Mouse (Mus musculus): ENCODE results near the gene Ccdc85c.

Ccdc85c gene

DNA sequence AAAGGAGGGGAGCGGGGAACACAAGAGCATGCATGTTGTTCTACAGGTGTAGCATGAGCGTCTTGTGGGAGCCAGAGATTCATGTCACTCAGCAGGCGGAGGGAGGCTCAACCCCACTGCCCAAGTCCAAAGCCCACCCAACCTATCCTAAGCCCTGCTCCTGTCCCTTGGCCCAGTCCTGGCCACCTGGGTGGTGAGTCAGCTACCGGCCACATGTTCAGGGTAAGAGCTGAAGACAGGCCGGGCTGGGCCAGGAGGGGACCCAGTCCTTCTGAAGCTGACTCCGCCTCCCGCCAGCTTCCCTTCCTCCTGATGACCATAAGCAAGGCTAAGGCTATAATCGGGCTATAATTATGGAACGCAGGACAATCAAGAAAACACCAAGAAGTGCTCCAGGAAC, 67.0 kb downstream of the Ccdc85c start:
- TF ChIP-seq GATA4 (IDR thresholded peaks at IDR 0.05; ENCODE audit: insufficient replicate concordance, low read length), result no peak

DNA sequence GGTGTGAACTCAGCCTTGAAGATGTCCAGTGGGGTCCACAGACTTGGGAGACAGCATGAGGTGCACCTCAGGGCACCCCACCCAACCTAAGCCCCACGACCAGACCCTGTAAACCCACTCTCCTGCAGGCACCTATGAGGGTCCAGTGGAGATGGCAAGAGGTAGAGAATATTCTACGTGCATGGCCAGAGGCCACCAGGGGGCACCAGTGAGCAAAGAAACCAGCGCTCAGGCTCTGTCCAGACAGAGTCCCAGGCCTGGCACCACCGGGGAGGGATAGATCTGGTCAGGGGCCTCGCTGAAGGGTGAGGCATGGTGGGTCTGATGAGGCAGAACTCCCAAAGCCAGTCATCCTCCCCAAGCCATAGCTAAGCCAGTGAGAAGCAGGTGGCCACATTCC, 68.6 kb downstream of the Ccdc85c start:
- TF ChIP-seq GATA4 (IDR thresholded peaks at IDR 0.05; ENCODE audit: insufficient replicate concordance, low read length), result no peak

DNA sequence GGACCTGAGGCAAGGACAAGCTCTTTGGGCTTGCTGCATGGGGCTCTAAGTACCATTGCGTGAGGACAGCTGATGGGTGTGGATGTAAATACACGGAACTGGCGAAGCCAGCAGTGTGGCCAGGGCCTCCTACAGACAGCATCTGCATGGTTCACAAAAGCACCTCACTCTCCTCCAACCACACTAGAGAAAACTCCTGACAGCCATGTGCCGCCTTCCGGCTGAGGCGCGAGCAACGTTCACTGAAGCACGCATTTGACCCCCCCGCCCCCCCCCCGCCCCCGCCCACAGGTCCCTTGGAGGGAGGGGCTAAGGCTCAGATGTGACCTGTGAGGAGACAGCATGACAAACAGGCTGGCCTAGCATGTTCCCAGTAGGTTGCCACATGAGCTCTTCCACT, 70.2 kb downstream of the Ccdc85c start:
- TF ChIP-seq GATA4 (IDR thresholded peaks at IDR 0.05; ENCODE audit: insufficient replicate concordance, low read length), result no peak

DNA sequence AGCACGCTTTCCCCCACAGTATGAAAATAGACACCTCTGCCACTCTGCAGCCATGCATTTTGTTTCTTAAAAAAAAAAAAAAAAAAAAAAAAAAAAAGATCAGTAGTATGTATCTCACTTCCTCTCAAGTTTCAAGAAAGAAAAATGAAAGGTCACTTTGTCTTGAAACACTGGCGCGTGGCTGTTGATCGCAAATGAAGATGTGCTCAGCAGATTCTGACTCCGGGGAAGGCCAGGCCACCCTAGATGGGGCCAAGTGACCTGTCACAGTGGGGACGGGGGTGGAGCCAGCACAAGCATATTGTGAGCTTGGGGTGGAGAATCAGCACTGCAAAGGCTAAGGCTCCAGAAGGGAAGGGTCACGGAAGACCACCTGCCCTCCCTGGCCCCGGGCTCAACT, 71.3 kb downstream of the Ccdc85c start:
- no peak for TF ChIP-seq GATA4 (IDR thresholded peaks at IDR 0.05; ENCODE audit: insufficient replicate concordance, low read length)

DNA sequence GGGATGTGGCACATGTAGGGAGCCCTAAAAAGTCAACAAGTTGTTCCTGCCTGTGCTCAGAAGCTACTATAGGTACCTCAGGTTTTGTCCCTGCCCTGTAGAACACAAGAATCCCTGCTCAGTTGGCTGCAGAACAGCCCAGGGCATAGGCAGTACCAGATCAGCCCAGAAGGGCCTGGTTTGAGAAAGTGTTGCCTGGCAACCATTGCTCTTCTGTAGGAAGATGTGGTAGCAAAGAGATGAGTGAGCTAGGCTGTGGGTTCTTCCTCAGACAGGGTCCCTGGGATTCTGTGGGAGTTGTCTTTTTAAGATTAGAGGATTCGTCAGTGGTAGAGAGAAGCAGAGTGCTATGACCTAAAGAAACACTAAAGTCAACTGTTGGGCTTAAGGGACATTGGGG, 75.1 kb downstream of the Ccdc85c start:
- TF ChIP-seq GATA4 (IDR thresholded peaks at IDR 0.05; ENCODE audit: insufficient replicate concordance, low read length), result no peak

- TF ChIP-seq GATA4 (IDR thresholded peaks at IDR 0.05; ENCODE audit: insufficient replicate concordance, low read length), result no peak
Observed at GRCm38 (mm10) chr12:108198447-108198846, 76.8 kb downstream of the Ccdc85c start.

GRCm38 (mm10) chr12:108195761-108196160, 79.5 kb downstream of the Ccdc85c start:
- TF ChIP-seq GATA4 (IDR thresholded peaks at IDR 0.05; ENCODE audit: insufficient replicate concordance, low read length), result no peak

- no peak for TF ChIP-seq GATA4 (IDR thresholded peaks at IDR 0.05; ENCODE audit: insufficient replicate concordance, low read length)
Observed at GRCm38 (mm10) chr12:108193878-108194277, 81.3 kb downstream of the Ccdc85c start.

DNA sequence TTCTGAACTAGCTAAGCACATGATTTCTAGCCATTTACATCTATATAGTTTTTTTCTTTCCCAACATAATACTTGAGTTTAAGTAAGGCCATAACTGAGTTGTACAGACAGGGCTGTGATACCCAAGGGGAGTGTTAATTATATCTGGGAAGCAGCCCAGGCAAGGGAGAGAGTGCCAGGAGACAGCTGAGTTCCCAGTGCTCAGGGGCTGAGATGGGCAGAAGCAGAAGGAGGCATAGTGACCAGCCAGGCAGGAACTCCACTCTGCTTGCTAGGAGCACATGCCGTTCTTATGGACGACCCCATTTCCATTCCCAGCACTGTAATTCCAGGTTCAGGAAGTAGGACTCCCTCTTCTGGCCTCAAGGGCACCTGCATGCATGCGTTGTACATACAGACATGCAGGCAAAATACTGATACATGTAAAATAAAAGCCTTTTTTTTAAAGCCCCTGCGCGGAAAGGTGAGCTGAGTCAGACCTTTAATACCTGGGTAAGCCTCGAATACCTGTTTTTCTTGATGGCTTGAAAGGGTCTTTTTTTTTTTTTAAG, 87.6 kb downstream of the Ccdc85c start:
- no peak for TF ChIP-seq GATA4 (IDR thresholded peaks at IDR 0.05; ENCODE audit: insufficient replicate concordance, low read length)

- TF ChIP-seq GATA4 (IDR thresholded peaks at IDR 0.05; ENCODE audit: insufficient replicate concordance, low read length), result no peak
Observed at GRCm38 (mm10) chr12:108181716-108182115, 93.5 kb downstream of the Ccdc85c start.

DNA sequence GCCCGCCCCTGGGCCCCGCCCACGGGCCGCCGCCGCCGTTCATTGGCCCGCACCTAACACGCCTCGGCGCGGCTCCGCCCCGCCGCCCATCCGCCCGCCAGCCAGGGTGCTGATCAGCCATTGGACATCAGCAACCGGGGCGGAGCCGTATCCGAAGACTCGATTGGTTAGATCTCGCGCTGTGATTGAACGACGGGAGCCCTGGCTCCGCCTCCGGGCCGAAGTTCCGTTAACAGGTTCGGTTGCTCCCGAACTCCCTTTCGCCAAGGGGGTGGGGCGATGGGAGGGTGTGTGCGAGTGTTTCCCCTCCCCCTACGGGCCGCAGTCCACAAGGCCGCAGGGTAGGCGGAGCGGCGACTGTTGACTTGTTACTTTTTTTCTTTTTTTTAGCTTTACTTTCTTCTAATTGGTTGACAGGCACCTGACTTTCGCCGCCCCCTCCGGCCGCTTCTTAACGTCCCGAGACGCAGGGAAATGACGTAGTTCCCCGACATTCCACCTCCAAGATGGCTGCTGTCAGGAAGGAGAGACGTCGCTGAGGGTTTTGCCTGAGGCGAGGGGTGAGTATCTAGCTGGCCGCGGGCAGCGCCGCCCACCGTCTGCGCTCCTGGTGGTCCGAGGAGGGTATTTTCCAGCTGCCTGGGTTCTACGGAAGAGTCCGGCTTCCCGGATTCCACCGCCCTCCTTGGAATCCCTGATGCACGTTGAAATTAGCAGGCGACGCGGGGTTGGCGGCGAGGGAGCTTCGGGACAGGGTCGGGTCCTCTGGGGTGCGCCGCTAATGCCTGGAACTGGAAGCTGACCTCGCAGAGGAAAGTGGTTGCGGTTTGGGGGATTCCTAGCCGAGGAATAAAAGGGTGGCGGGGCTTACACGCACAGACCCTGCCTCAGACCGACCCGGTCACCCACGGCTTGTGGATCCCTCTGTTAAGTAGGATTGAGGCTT, 95.6 kb downstream of the Ccdc85c start, which contains the start of gene Ccnk:
Ccnk (plus strand) TSS at position 259 of the 946 bp plus-strand sequence.
- TF ChIP-seq GATA4 (IDR thresholded peaks at IDR 0.05; ENCODE audit: insufficient replicate concordance, low read length), result peak; percentile 18; the same call in 1 of the 2 replicates

- TF ChIP-seq GATA4 (IDR thresholded peaks at IDR 0.05; ENCODE audit: insufficient replicate concordance, low read length), result no peak
Observed at GRCm38 (mm10) chr12:108179246-108179320, 96.1 kb downstream of the Ccdc85c start, which contains the start of gene Setd3. TSS of gene Setd3 (minus strand) at chr12:108179314.

GRCm38 (mm10) chr12:108178331-108179245, 96.6 kb downstream of the Ccdc85c start:
- TF ChIP-seq GATA4 (IDR thresholded peaks at IDR 0.05; ENCODE audit: insufficient replicate concordance, low read length), result no peak

DNA sequence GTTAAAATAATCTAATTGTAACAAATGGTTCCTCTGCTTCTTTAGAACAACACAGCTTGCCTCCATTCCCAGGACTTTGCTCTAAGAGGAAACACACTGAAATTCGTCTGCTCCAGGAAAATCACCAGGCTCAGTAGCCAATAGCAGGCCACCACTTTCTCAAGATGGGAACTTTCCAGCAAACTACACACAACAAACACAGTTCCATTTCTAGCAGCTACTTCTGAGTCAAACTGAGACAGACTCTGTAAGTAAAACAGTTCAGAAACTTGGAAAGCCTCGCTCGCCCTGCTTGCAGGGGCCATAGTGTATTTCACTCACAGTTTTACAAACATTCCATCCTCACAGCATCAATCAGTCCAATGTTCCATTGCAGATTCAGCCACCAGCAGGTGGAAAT, 98.9 kb downstream of the Ccdc85c start:
- no peak for TF ChIP-seq GATA4 (IDR thresholded peaks at IDR 0.05; ENCODE audit: insufficient replicate concordance, low read length)

DNA sequence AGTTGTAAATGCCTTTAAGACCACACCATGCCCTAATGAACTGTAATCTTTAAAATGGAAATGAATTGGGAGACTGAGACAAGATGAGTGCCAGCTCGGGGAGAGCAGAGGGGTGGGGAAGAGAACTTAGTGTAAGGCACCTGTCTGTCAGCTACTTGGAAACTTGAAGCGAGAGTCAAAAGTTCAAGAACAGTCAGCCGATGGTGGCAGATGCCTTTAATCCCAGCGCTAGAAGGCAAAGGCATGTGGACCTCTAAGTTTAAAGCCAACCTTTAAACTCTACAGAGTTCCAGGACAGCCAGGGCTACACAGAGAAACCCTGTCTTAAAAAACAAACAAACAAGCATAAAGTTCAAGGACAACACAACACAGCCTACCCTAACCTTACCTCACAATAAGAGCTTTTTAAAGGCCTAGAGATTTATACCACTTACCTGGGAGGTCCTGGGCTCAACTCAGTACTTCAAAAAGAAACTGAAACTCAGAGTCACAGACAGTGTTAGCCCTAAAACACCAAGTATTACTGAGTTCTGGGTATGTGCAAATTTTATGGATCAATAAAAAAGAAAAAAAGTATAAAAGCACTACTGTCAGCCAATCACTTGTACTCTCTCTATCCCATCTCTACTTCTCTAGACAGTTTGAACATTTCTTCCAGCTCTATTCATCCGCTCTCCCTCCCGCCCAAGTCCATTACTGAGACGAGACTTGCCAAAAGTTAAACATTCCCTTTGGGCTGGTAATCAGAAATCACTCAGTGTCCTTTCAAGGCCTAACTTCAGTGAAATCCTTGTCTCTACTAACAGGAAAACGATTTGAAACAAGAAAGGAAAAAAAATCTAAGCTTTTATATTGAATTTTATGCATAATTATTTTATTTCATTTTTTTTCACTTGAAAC, 100.4 kb downstream of the Ccdc85c start:
- no peak for TF ChIP-seq GATA4 (IDR thresholded peaks at IDR 0.05; ENCODE audit: insufficient replicate concordance, low read length)

All from liver, adult (tissue).